Mouse (Mus musculus): ENCODE measurements around the gene Sept1. TPM values are rescaled to one million over a fixed set of nuclear protein-coding genes. Genes with fewer than 3 reads are reported as not detected.
"Not testable (repeated sequence)": the region's sequence is repeated elsewhere in the genome, so short reads cannot be mapped to it uniquely, and the experiment has no call there.

Gene Sept1
- total RNA-seq, 2 experiments from 2014 or later = 5.9 to 7.9 TPM

- no peak for DNase-seq (ENCODE audit: low spot score in 2 of 2)
These were observed 38.3 kb downstream of the Sept1 start for GRCm38 (mm10) chr7:127194633-127195029.

- no peak for DNase-seq (ENCODE audit: low spot score in 2 of 2)
These were observed 38.8 kb downstream of the Sept1 start for GRCm38 (mm10) chr7:127194011-127194632.

GRCm38 (mm10) chr7:127192989-127193388 is 39.9 kb downstream of the Sept1 start:
- DNase-seq (ENCODE audit: low spot score in 2 of 2) = no peak

- no peak for DNase-seq (ENCODE audit: low spot score in 2 of 2)
These were observed 42.3 kb downstream of the Sept1 start for GRCm38 (mm10) chr7:127190672-127191071.

- no peak for DNase-seq (ENCODE audit: low spot score in 2 of 2)
These were observed 44.3 kb downstream of the Sept1 start for GRCm38 (mm10) chr7:127188305-127189276.

GRCm38 (mm10) chr7:127187351-127187750 is 45.6 kb downstream of the Sept1 start:
- no peak for DNase-seq (ENCODE audit: low spot score in 2 of 2)

- no peak for DNase-seq (ENCODE audit: low spot score in 2 of 2)
These were observed 47.3 kb downstream of the Sept1 start for GRCm38 (mm10) chr7:127185601-127186000.

- DNase-seq (ENCODE audit: low spot score in 2 of 2) = no peak
These were observed 48.2 kb downstream of the Sept1 start for GRCm38 (mm10) chr7:127184720-127185119.

GRCm38 (mm10) chr7:127183828-127184227 is 49.1 kb downstream of the Sept1 start:
- DNase-seq (ENCODE audit: low spot score in 2 of 2) = no peak

- no peak for DNase-seq (ENCODE audit: low spot score in 2 of 2)
These were observed 49.6 kb downstream of the Sept1 start for GRCm38 (mm10) chr7:127183345-127183744.

- not testable (repeated sequence) for DNase-seq (ENCODE audit: low spot score in 2 of 2)
These were observed 51.2 kb downstream of the Sept1 start for GRCm38 (mm10) chr7:127181724-127182123.

GRCm38 (mm10) chr7:127180783-127181182 is 52.1 kb downstream of the Sept1 start:
- DNase-seq (ENCODE audit: low spot score in 2 of 2) = no peak

GRCm38 (mm10) chr7:127176937-127177336 is 56.0 kb downstream of the Sept1 start:
- DNase-seq (ENCODE audit: low spot score in 2 of 2) = no peak

- DNase-seq (ENCODE audit: low spot score in 2 of 2) = no peak
These were observed 66.4 kb downstream of the Sept1 start for GRCm38 (mm10) chr7:127166501-127166900.

- no peak for DNase-seq (ENCODE audit: low spot score in 2 of 2)
These were observed 67.1 kb downstream of the Sept1 start for GRCm38 (mm10) chr7:127165607-127166493.

Other genes with a start within 250 kb of the Sept1 start
- 10 to 100 TPM in 1 of 2 experiments, 1 to 10 TPM in 1; 8.5 to 10.0 TPM for gene Mvp, start 218.5 kb downstream of the Sept1 start, total RNA-seq (2021)
- gene Pagr1b, start 216.6 kb downstream of the Sept1 start, total RNA-seq (2021) = not detected
- gene Pagr1a, start 215.8 kb downstream of the Sept1 start, total RNA-seq (2021) = 10 to 100 TPM; 16.7 to 17.4 TPM
- gene Gm42742, start 212.0 kb downstream of the Sept1 start, total RNA-seq (2021) = 10 to 100 TPM; 61.2 to 65.1 TPM
- 100 to 1,000 TPM; 246 to 261 TPM for gene Prrt2, start 211.9 kb downstream of the Sept1 start, total RNA-seq (2021)
- 100 to 1,000 TPM; 238 to 241 TPM for gene Maz, start 206.1 kb downstream of the Sept1 start, total RNA-seq (2021)
- gene Kif22, start 190.7 kb downstream of the Sept1 start, total RNA-seq (2021) = 1 to 10 TPM; 3.1 to 6.0 TPM
- not detected for gene Zg16, start 145.8 kb downstream of the Sept1 start, total RNA-seq (2021)
- 1 to 10 TPM in 1 of 2 experiments, under 1 TPM in 1; 0.84 to 1.6 TPM for gene AI467606, start 141.8 kb downstream of the Sept1 start, total RNA-seq (2021)
- under 1 TPM; 0.20 to 0.50 TPM for gene Qprt, start 110.9 kb downstream of the Sept1 start, total RNA-seq (2021)
- under 1 TPM; 0.25 to 0.30 TPM for gene Spn, start 95.3 kb downstream of the Sept1 start, total RNA-seq (2021)
- gene Cd2bp2, start 37.1 kb downstream of the Sept1 start, total RNA-seq (2021) = 100 to 1,000 TPM in 1 of 2 experiments, 10 to 100 TPM in 1; 87.8 to 105 TPM
- gene Tbc1d10b, start 24.7 kb downstream of the Sept1 start, total RNA-seq (2021) = 100 to 1,000 TPM in 1 of 2 experiments, 10 to 100 TPM in 1; 93.5 to 106 TPM
- 1 to 10 TPM; 1.7 to 2.2 TPM for gene Mylpf, start 24.2 kb downstream of the Sept1 start, total RNA-seq (2021)
- 10 to 100 TPM; 22.4 TPM for gene Zfp553, start 69 bp downstream of the Sept1 start, total RNA-seq (2021)
- gene Zfp771, start 11.1 kb upstream of the Sept1 start, total RNA-seq (2021) = 10 to 100 TPM; 62.6 to 66.0 TPM
- gene Dctpp1, start 27.6 kb upstream of the Sept1 start, total RNA-seq (2021) = 10 to 100 TPM; 22.0 to 22.8 TPM
- 10 to 100 TPM; 35.0 to 38.6 TPM for gene Sephs2, start 40.9 kb upstream of the Sept1 start, total RNA-seq (2021)
- gene Itgal, start 63.1 kb upstream of the Sept1 start, total RNA-seq (2021) = under 1 TPM; 0.18 to 0.30 TPM
- gene Zfp768, start 112.5 kb upstream of the Sept1 start, total RNA-seq (2021) = 10 to 100 TPM; 11.3 to 13.6 TPM
- gene Zfp747, start 142.9 kb upstream of the Sept1 start, total RNA-seq (2021) = 1 to 10 TPM; 6.3 to 7.5 TPM
- 1 to 10 TPM; 3.4 to 3.5 TPM for gene 9130019O22Rik, start 154.0 kb upstream of the Sept1 start, total RNA-seq (2021)
- gene E430018J23Rik, start 160.5 kb upstream of the Sept1 start, total RNA-seq (2021) = 1 to 10 TPM; 6.0 to 7.9 TPM
- 1 to 10 TPM; 3.8 to 3.9 TPM for gene Zfp764, start 173.7 kb upstream of the Sept1 start, total RNA-seq (2021)
- 10 to 100 TPM; 14.7 to 15.5 TPM for gene Zfp688, start 188.9 kb upstream of the Sept1 start, total RNA-seq (2021)
- gene Zfp689, start 216.0 kb upstream of the Sept1 start, total RNA-seq (2021) = 1 to 10 TPM; 6.0 to 6.5 TPM
- 10 to 100 TPM; 27.4 to 30.4 TPM for gene Prr14, start 226.5 kb upstream of the Sept1 start, total RNA-seq (2021)
- 10 to 100 TPM; 55.7 to 58.5 TPM for gene Fbrs, start 246.1 kb upstream of the Sept1 start, total RNA-seq (2021)